Mouse (Mus musculus) cerebellum, adult 9-10 months (tissue): ENCODE measurements at regions not wholly inside any gene's neighbourhood (a gene's known extent, or its start where the extent isn't known, plus 50 kb on each side); places are given as distances from the start of the nearest gene placed in this dataset.

Experiments
- DNase-seq: peaks from one replicate; pipeline ENCODE4 v3.0.0; 2022

GRCm38 (mm10) chr15:62056889-62057288, 1134.1 kb upstream of the A1bg start:
- DNase-seq, result no peak

- no peak for DNase-seq
Measured at GRCm38 (mm10) chr15:62056401-62056800, 1133.6 kb upstream of the A1bg start.

GRCm38 (mm10) chr15:62055011-62055410, 1132.2 kb upstream of the A1bg start:
- DNase-seq, result no peak

GRCm38 (mm10) chr15:62053420-62054239, 1130.8 kb upstream of the A1bg start:
- DNase-seq, result no peak

- DNase-seq, result no peak
Measured at GRCm38 (mm10) chr15:62049416-62049815, 1126.6 kb upstream of the A1bg start.

- DNase-seq, result no peak
Measured at GRCm38 (mm10) chr15:62048981-62049380, 1126.2 kb upstream of the A1bg start.

- DNase-seq, result no peak
Measured at GRCm38 (mm10) chr15:62046276-62046675, 1123.5 kb upstream of the A1bg start.

GRCm38 (mm10) chr15:62044654-62045335, 1122.0 kb upstream of the A1bg start:
- no peak for DNase-seq

- peak; percentile 41 for DNase-seq
Measured at GRCm38 (mm10) chr15:62043617-62044392, 1121.0 kb upstream of the A1bg start.

GRCm38 (mm10) chr15:62042924-62043504, 1120.2 kb upstream of the A1bg start:
- no peak for DNase-seq
